Mouse (Mus musculus) CH12.LX (cell line): Measurements from ENCODE around the gene Elovl2. TPM values are rescaled to one million over a fixed set of nuclear protein-coding genes. Genes with fewer than 3 reads are reported as not detected.
A peak's percentile ranks its signal among the peaks of the same experiment; 100 is the strongest.

Source experiments
- DNase-seq: peaks from one replicate; pipeline ENCODE4 v3.0.0-alpha.2; 2013; ENCODE audit errors: extremely low read depth
- H3K27ac ChIP-seq: 2 replicates; pipeline ENCODE4 v1.5.1; 2012; ENCODE audit warnings: low read depth, mild to moderate bottlenecking, control low read depth, moderate library complexity; ENCODE audit not compliant: insufficient read depth
- H3K27me3 ChIP-seq: replicated peaks from 2 replicates; pipeline ENCODE3; 2012; ENCODE audit warnings: inconsistent platforms
- H3K36me3 ChIP-seq, 2 experiments: replicated peaks in 1 of 2; 2 replicates each; pipeline versions ENCODE3 to v1.6.1; 2012; ENCODE audit warnings: inconsistent platforms in 1 of 2, low read length in 1 of 2, mild to moderate bottlenecking in 1 of 2, mixed read lengths in 1 of 2, moderate library complexity in 1 of 2; ENCODE audit not compliant: control insufficient read depth in 1 of 2, insufficient read depth in 1 of 2
- H3K4me1 ChIP-seq, 2 experiments: 2 replicates each; pipeline ENCODE4 v1.6.1; 2012; ENCODE audit warnings: inconsistent platforms in 1 of 2, moderate library complexity in 1 of 2; ENCODE audit not compliant: insufficient read depth in 2 of 2, control insufficient read depth in 1 of 2
- H3K4me2 ChIP-seq: 2 replicates; pipeline ENCODE4 v1.6.1; 2012; ENCODE audit warnings: low read depth, mild to moderate bottlenecking, control low read depth; ENCODE audit not compliant: poor library complexity, insufficient read depth, severe bottlenecking
- H3K4me3 ChIP-seq, 3 experiments: fragments of 150-350 bp in 1 of 3; sonication (generic) in 1 of 3; replicated peaks in 1 of 3; 2 replicates each; pipeline versions ENCODE3 to v1.5.1; 2011 to 2012; ENCODE audit warnings: low read depth in 2 of 3, low read length in 2 of 3, mild to moderate bottlenecking in 2 of 3, moderate library complexity in 2 of 3, control low read depth in 1 of 3, improper control_type of control experiment in 1 of 3, inconsistent platforms in 1 of 3, mixed read lengths in 1 of 3; ENCODE audit not compliant: poor library complexity in 1 of 3
- H3K79me2 ChIP-seq: replicated peaks from 2 replicates; pipeline ENCODE4 v1.6.1; 2012; ENCODE audit warnings: mild to moderate bottlenecking, moderate library complexity; ENCODE audit not compliant: control insufficient read depth, poor library complexity, insufficient read depth, severe bottlenecking; ENCODE audit errors: extremely low read depth
- H3K9ac ChIP-seq: 2 replicates; pipeline ENCODE4 v1.6.1; 2012; ENCODE audit warnings: low read depth, mild to moderate bottlenecking, control low read depth, moderate library complexity; ENCODE audit not compliant: insufficient read depth
- H3K9me3 ChIP-seq: replicated peaks from 2 replicates; pipeline ENCODE3; 2012; ENCODE audit warnings: low read length, inconsistent platforms, mixed read lengths
- BHLHE40 ChIP-seq: IDR thresholded peaks from 2 replicates; pipeline ENCODE4 v1.6.1; 2011; ENCODE audit warnings: mild to moderate bottlenecking, low read depth, low read length, improper control_type of control experiment
- CHD2 ChIP-seq: IDR thresholded peaks from 2 replicates; pipeline ENCODE4 v1.6.1; 2011; ENCODE audit warnings: low read length, improper control_type of control experiment
- CTCF ChIP-seq, 2 experiments: IDR thresholded peaks in 1 of 2; conservative IDR thresholded peaks in 1 of 2; 2 replicates each; pipeline ENCODE4 v1.5.1; 2011 to 2012; ENCODE audit warnings: low read depth in 2 of 2, low read length in 2 of 2, improper control_type of control experiment in 1 of 2, inconsistent platforms in 1 of 2, mild to moderate bottlenecking in 1 of 2, moderate library complexity in 1 of 2
- E2F4 ChIP-seq: IDR thresholded peaks from 2 replicates; pipeline ENCODE4 v1.6.1; 2011; ENCODE audit warnings: low read depth, low read length, improper control_type of control experiment; ENCODE audit not compliant: insufficient replicate concordance
- EP300 ChIP-seq: IDR thresholded peaks from 2 replicates; pipeline ENCODE4 v1.6.1; 2011; ENCODE audit warnings: low read length, improper control_type of control experiment
- ETS1 ChIP-seq: conservative IDR thresholded peaks from 2 replicates; pipeline ENCODE4 v1.6.1; 2012; ENCODE audit warnings: low read depth, mild to moderate bottlenecking, inconsistent platforms, low read length, improper control_type of control experiment, moderate library complexity
- JUN ChIP-seq: IDR thresholded peaks from 2 replicates; pipeline ENCODE4 v1.6.1; 2011; ENCODE audit warnings: low read depth, mild to moderate bottlenecking, low read length, improper control_type of control experiment, moderate library complexity; ENCODE audit not compliant: insufficient read depth
- JUND ChIP-seq: conservative IDR thresholded peaks from 2 replicates; pipeline ENCODE4 v1.6.1; 2011; ENCODE audit warnings: low read depth, low read length, improper control_type of control experiment
- MAX ChIP-seq: IDR thresholded peaks from 2 replicates; pipeline ENCODE4 v1.6.1; 2011; ENCODE audit warnings: low read length, improper control_type of control experiment
- MAZ ChIP-seq: IDR thresholded peaks from 2 replicates; pipeline ENCODE4 v1.6.1; 2012; ENCODE audit warnings: low read depth, mild to moderate bottlenecking, inconsistent platforms, low read length, improper control_type of control experiment, moderate library complexity
- MEF2A ChIP-seq: IDR thresholded peaks from 2 replicates; pipeline ENCODE4 v1.6.1; 2014; ENCODE audit warnings: low read depth, mild to moderate bottlenecking, inconsistent platforms, low read length, improper control_type of control experiment, borderline replicate concordance
- MXI1 ChIP-seq: IDR thresholded peaks from 2 replicates; pipeline ENCODE4 v1.6.1; 2011; ENCODE audit warnings: mild to moderate bottlenecking, low read depth, low read length, improper control_type of control experiment
- MYC ChIP-seq: IDR thresholded peaks from 2 replicates; pipeline ENCODE4 v1.6.1; 2011; ENCODE audit warnings: low read depth, mild to moderate bottlenecking, improper control_type of control experiment, low read length
- NELFE ChIP-seq: IDR thresholded peaks from 2 replicates; pipeline ENCODE4 v1.6.1; 2011; ENCODE audit warnings: low read depth, low read length, improper control_type of control experiment
- POLR2AphosphoS2 ChIP-seq: IDR thresholded peaks from 2 replicates; pipeline ENCODE4 v1.6.1; 2011; ENCODE audit warnings: low read depth, low read length, improper control_type of control experiment
- SIN3A ChIP-seq: IDR thresholded peaks from 2 replicates; pipeline ENCODE4 v1.6.1; 2012; ENCODE audit warnings: low read length, improper control_type of control experiment, inconsistent platforms
- TBP ChIP-seq: conservative IDR thresholded peaks from 2 replicates; pipeline ENCODE4 v1.6.1; 2011; ENCODE audit warnings: low read depth, low read length, improper control_type of control experiment
- ZKSCAN1 ChIP-seq: IDR thresholded peaks from 2 replicates; pipeline ENCODE4 v1.6.1; 2012; ENCODE audit warnings: low read depth, inconsistent platforms, low read length, improper control_type of control experiment, borderline replicate concordance
- ZMIZ1 ChIP-seq: IDR thresholded peaks from 2 replicates; pipeline ENCODE4 v1.6.1; 2012; ENCODE audit warnings: low read depth, mild to moderate bottlenecking, inconsistent platforms, low read length, improper control_type of control experiment
- ZNF384 ChIP-seq: IDR thresholded peaks from 2 replicates; pipeline ENCODE4 v1.6.1; 2012; ENCODE audit warnings: low read depth, low read length, improper control_type of control experiment, inconsistent platforms
- dilution Hi-C: fragments of 300-500 bp; cut with MboI; formaldehyde crosslinking; loops from 2 replicates; pipeline ENCODE4 v1.14.3; 2020; ENCODE audit warnings: low sequenced_read_pairs; ENCODE audit not compliant: extremely low pct_unique_long_range_greater_than_20kb, extremely low pct_ligation_motif_present
- in situ Hi-C: fragments of 300-500 bp; cut with MboI; formaldehyde crosslinking; loops from 3 replicates; pipeline ENCODE4 v1.14.3; 2019; ENCODE audit warnings: low sequenced_read_pairs, low pct_ligation_motif_present, low pct_unique_long_range_greater_than_20kb, mixed read lengths
- polyA plus RNA-seq: library from polyadenylated mRNA; unstranded; fragments of >175 nt; gene quantifications from 2 replicates; pipeline ENCODE4 v1.2.1, GENCODE M21; 2012; ENCODE audit warnings: low read depth; ENCODE audit not compliant: insufficient read length
- total RNA-seq, 2 experiments: library from RNA; depleted of rRNA; stranded (reverse); fragments of 300-350 nt in 1 of 2; fragments of >200 nt in 1 of 2; gene quantifications; 2 replicates each; pipeline ENCODE4 v1.2.3; 2012 to 2014

Gene Elovl2
- total and polyA plus RNA-seq, 3 experiments: not detected

DNA sequence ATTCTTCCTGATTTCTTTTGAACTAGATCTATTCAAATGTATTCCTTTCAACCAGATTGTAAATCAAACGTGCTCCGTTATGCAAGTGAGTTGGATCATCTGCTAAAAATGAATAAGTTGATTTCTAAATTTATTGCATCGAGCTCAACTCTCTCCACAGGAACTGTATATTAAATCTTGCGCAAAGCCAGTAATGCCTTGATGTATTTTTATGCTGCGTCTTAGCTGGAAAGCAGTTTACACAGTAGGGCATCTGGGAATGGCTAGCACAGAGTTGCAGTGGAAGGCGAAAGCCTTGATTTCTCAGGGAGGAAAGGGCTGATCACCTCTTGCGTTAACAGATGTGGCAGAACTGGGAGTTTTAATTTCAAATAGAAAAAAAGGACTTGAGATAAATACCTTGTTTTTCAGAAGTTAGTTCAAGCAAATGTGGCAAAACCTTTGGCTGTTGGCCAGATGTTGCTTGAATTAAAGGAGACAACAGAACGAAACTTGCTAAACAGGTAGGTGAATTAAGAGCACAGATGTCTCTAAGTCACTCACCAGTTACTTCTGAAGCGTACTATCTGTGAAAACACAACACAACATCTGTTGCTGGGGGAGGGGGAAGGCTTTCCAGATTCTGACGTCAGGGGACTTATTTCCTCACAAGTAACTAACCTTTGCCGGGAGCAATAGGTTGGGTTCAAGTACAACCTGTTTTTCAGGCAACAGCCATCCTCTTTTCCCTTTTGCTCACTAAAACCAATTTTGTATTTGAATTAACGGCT is 28.7 kb upstream of the Elovl2 start:
- H3K9ac ChIP-seq: peak overlapping the region; percentile 55
- peaks cover 0 to 12% of the 10 kb centered on the region in 2 experiments for H3K36me3 ChIP-seq
- H3K79me2 ChIP-seq: no peaks in the 10 kb centered on the region; the same call in none of the 2 replicates
- in situ Hi-C loops: loop anchor here (25.0 kb wide), 1 partner anchor 237 kb away; the partner anchor contains the start of genes Pak1ip1 and Tmem14c
- H3K4me3 ChIP-seq: peak overlapping the region; percentile 64 to 78 (median 68)
- peak overlapping the region; percentile 83 for H3K4me2 ChIP-seq
- H3K4me1 ChIP-seq: peaks cover 3 to 29% of the 10 kb centered on the region in 2 experiments; a peak in 3 of 4 replicates
- H3K27me3 ChIP-seq: no peaks in the 10 kb centered on the region
- H3K9me3 ChIP-seq: no peaks in the 10 kb centered on the region
- dilution Hi-C loops: no loop called here
- peak; percentile 79 for DNase-seq
- no peak overlapping the region for H3K27ac ChIP-seq
- TF ChIP-seq EP300 (peak; percentile 51; the same call in 1 of the 2 replicates), ZMIZ1 (no peak), CTCF (conservative IDR thresholded peaks at IDR 0.05 in 1 of 2, IDR thresholded peaks at IDR 0.05 in 1 of 2; ENCODE audit: low read depth in 2 of 2, low read length in 2 of 2) (no peak), ETS1 (peak; percentile 36; the same call in 1 of the 2 replicates), BHLHE40 (0 out of 2 replicates have a peak, but pooled peaks have one; percentile 30), JUND (peak; percentile 48; the same call in 1 of the 2 replicates)

DNA sequence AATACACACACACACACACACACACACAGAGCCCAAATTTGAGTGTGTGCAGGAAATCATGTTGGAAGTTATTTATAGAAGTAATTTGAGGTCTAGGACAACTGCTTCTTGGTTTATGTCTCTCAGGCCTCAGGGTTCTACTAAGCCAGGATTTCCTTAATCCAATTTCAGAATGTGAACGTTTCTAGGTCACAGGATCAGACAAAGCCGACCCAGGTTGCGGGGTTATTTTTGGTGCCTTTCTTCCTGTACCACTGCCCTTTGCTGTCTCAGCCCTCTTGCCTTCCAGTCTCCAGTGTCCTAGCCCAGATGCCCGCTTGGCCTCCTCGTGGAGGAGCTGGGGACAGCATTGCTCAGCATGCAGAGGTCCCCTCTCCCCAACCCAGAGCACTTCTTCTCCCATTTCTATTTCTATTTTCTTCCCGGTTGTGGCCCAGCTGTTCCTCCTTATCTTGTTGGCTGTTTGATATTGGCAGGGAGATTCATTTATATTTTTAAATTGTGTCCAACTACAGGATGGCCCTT is 24.2 kb upstream of the Elovl2 start:
- H3K4me1 ChIP-seq: peaks cover 0 to 34% of the 10 kb centered on the region in 2 experiments; a peak in 2 of 4 replicates
- peaks cover 5% of the 10 kb centered on the region for H3K9me3 ChIP-seq
- no peak overlapping the region for H3K9ac ChIP-seq
- H3K4me2 ChIP-seq: no peak overlapping the region
- in situ Hi-C loops: loop anchor here (25.0 kb wide), 1 partner anchor 232 kb away; the partner anchor contains the start of genes Pak1ip1 and Tmem14c
- H3K36me3 ChIP-seq: no peaks in the 10 kb centered on the region
- no peak for TF ChIP-seq CHD2
- TF ChIP-seq MAX: no peak
- TF ChIP-seq CTCF (conservative IDR thresholded peaks at IDR 0.05 in 1 of 2, IDR thresholded peaks at IDR 0.05 in 1 of 2; ENCODE audit: low read depth in 2 of 2, low read length in 2 of 2): no peak
- TF ChIP-seq NELFE: no peak
- no peak for TF ChIP-seq TBP
- TF ChIP-seq EP300: no peak
- TF ChIP-seq SIN3A: no peak
- TF ChIP-seq E2F4: no peak
- TF ChIP-seq ZNF384: no peak
- no peak for TF ChIP-seq ZKSCAN1
- TF ChIP-seq BHLHE40: no peak
- TF ChIP-seq MYC: no peak
- TF ChIP-seq MEF2A: no peak
- TF ChIP-seq MXI1: no peak
- no peak for TF ChIP-seq JUN
- no peak for TF ChIP-seq MAZ
- TF ChIP-seq POLR2AphosphoS2: no peak
- no peak for DNase-seq
- H3K4me3 ChIP-seq: no peak overlapping the region
- H3K79me2 ChIP-seq: no peaks in the 10 kb centered on the region
- H3K27me3 ChIP-seq: no peaks in the 10 kb centered on the region
- H3K27ac ChIP-seq: no peak overlapping the region
- dilution Hi-C loops: no loop called here
